Mouse (Mus musculus) left cerebral cortex, adult 2 months (tissue): ENCODE measurements around the gene Smarcc2. TPM values are rescaled to one million over a fixed set of nuclear protein-coding genes. Genes with fewer than 3 reads are reported as not detected.

Source experiments
- DNase-seq, 2 experiments: peaks; one replicate each; pipeline ENCODE4 v3.0.0; 2021 to 2022; ENCODE audit warnings: low spot score in 2 of 2, mixed read lengths in 1 of 2; ENCODE audit errors: extremely low spot score in 1 of 2
- H3K27ac ChIP-seq: fragments of 200-600 bp; 2 replicates; pipeline ENCODE4 v1.8.1; 2022
- H3K4me3 ChIP-seq: fragments of 200-600 bp; 2 replicates; pipeline ENCODE4 v1.8.1; 2022
- CTCF ChIP-seq: fragments of 200-600 bp; IDR thresholded peaks from 2 replicates; pipeline ENCODE4 v1.8.1; 2022; ENCODE audit warnings: antibody characterized with exemption, mild to moderate bottlenecking, moderate library complexity
- intact Hi-C: fragments of 180-260 bp; cut with DNase I; formaldehyde crosslinking; loops from one replicate; pipeline ENCODE4 v1.15.1; 2025
- total RNA-seq, 2 experiments: library from RNA; stranded (reverse); gene quantifications; 2 replicates each; pipeline ENCODE4 v1.2.3; 2021

The Smarcc2 gene
- total RNA-seq, 2 experiments from 2014 or later, result 253 to 254 TPM

DNA sequence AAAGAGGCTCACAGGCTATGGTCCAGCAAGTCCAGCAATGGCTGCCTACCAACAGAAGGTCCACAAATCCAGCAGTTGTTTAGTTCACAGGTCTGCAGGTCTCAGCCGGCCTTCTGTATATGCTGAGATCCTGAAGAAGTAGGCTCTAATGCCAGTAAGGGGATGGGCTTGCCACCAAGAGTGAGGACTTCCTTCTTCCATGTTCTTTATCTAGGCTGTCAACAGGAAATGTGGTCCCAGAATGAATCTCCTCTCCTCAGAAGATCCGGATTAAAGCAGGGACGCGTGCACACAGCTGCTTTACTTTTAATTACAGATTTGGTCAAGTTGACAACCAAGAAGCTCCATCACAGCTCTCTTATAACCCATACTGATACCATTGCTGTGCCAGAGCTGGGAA lies 13.6 kb upstream of the Smarcc2 start:
- Histone ChIP-seq H3K27ac (no peak overlapping the region), H3K4me3 (no peak overlapping the region)
- DNase-seq, result no peak
- TF ChIP-seq CTCF, result no peak
- intact Hi-C loops, result no loop called here

DNA sequence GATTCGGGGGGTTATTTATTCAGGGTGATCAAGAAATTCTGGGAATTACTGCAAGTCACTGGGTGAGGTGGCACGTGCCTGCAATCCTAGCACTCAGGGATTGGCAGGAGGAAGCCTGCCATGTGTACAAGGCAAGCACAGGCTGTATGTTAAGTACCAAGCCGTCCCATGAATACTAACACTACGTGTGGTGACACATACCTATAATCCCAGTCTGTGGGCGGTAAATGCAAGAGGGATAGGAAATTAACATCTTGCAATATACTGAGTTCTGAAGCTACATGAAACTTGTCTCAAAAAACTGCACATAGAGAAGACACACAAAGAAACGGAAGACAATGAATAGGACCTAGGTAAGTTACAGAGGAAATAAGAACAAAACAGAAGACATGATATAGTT lies 8.0 kb upstream of the Smarcc2 start:
- intact Hi-C loops, result no loop called here
- Histone ChIP-seq H3K4me3 (no peak overlapping the region), H3K27ac (no peak overlapping the region)
- no peak for DNase-seq
- TF ChIP-seq CTCF, result no peak

GRCm38 (mm10) chr10:128454471-128454870 lies 4.6 kb upstream of the Smarcc2 start:
- no peak for DNase-seq
- intact Hi-C loops, result no loop called here
- Histone ChIP-seq H3K27ac (no peak overlapping the region), H3K4me3 (no peak overlapping the region)
- TF ChIP-seq CTCF, result no peak

DNA sequence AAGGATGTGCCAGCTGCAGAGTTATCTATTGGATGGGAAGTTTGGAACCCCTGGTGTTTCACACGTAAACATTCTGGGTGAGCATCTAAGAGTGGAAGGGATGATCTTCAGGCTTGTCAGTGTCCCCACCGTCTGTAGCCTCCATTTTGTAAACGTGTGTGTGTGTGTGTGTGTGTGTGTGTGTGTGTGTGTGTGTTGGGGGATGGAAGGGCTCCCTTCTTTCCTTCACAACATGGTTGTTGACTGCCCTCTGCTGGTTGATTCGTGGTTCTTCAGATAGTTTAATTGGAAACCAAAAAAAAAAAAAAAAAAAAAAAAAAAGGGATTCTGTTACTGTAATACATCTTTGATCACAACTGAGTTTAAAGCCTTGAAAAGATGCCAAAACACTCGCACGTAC lies 3.8 kb upstream of the Smarcc2 start:
- intact Hi-C loops, result loop anchor here (5.0 kb wide), 1 partner anchor 118 kb away; the partner anchor contains the start of gene Cs
- Histone ChIP-seq H3K27ac (0 out of 2 replicates have a peak overlapping the region, but pooled peaks have one; percentile 15), H3K4me3 (no peak overlapping the region)
- DNase-seq, result peak; percentile 58 to 63
- TF ChIP-seq CTCF, result peak; percentile 56

DNA sequence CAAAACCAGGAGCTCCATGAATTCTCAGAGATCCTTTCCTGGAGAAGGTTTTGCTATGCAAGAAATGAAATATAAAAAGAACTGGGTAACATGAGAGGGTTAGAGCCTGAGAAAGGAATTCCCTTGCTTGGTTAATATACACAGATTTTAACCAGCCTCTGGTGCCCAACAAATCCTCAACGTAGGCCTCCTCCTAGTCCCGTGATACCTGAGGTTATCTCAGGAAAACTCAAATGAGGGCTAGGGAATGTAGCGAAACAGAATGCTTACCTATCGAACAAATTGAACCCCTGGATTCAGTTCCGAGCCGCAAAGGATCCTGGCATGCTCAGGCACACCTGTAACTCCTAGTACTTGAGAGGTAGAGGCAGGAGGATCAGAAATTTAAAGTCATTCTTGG lies 1.4 kb upstream of the Smarcc2 start:
- TF ChIP-seq CTCF, result no peak
- no peak for DNase-seq
- H3K4me3 ChIP-seq, result no peak overlapping the region

DNA sequence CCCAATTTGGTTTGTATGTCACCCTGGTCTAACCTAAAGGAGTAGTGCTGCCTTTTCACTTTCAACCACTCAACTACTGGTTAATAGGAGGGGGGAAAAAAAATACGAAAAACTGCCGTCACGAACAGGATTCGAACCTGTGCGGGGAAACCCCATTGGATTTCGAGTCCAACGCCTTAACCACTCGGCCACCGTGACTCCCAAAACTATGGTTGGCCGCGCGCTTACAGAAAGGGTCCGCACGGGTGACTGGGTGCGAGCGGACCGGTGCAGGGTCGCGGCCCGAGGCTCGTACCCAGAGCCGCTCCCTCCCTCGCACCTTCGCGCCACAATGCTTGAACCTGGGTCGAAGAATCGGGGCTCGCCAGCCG lies 715 bp upstream of the Smarcc2 start:
- peak overlapping the region; percentile 96 for H3K27ac ChIP-seq
- DNase-seq, result peak; percentile 91 to 97
- intact Hi-C loops, result loop anchor here (2.0 to 5.0 kb wide), 3 partner anchors 78 to 121 kb away; partner anchors contain the start of genes Ankrd52 and Cs
- TF ChIP-seq CTCF, result no peak
- H3K4me3 ChIP-seq, result peak overlapping the region; percentile 78

More for the DNA sequence above, 1.4 kb upstream of the Smarcc2 start:
- H3K27ac ChIP-seq, result no peak overlapping the region
- intact Hi-C loops, result loop anchor here (2.0 to 5.0 kb wide), 3 partner anchors 79 to 120 kb away; partner anchors contain the start of genes Ankrd52 and Cs

- peak overlapping the region; percentile 78 for H3K4me3 ChIP-seq
- intact Hi-C loops, result loop anchor here (1.0 to 5.0 kb wide), 6 partner anchors 33 to 122 kb away; partner anchors contain the start of genes Ankrd52 and Cs
- no peak for TF ChIP-seq CTCF
- peak; percentile 37 to 53 for DNase-seq
- peak overlapping the region; percentile 94 for H3K27ac ChIP-seq
Measured at GRCm38 (mm10) chr10:128459409-128460269, 591 bp downstream of the Smarcc2 start.

DNA sequence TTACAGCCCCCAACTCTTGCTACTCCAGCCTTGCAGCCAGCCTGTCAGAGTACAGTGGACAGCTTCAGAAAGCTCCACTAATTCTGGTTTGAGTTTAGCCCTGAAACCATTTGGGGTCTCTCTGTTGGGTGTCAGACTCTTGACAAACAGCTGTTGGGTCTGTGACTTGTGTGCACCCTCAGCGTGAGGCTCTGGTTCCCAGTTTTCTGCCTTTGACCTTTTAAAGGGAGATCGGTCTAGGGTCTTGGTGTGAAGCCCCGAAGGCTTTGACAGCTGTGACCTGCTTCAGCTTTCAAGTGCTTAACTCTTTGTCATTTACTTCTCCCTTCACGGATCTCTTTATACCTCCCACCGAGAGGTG lies 1.2 kb downstream of the Smarcc2 start:
- no peak for TF ChIP-seq CTCF
- intact Hi-C loops, result loop anchor here (1.0 to 2.0 kb wide), 2 partner anchors 33 to 66 kb away; no protein-coding TSS in a partner anchor
- H3K4me3 ChIP-seq, result peak overlapping the region; percentile 78
- peak overlapping the region; percentile 93; the same call in 1 of the 2 replicates for H3K27ac ChIP-seq
- no peak for DNase-seq

GRCm38 (mm10) chr10:128474366-128474765 lies 15.3 kb downstream of the Smarcc2 start:
- intact Hi-C loops, result no loop called here

GRCm38 (mm10) chr10:128486370-128486769 lies 27.3 kb downstream of the Smarcc2 start:
- no peak for TF ChIP-seq CTCF
- no peak for DNase-seq
- Histone ChIP-seq H3K4me3 (no peak overlapping the region), H3K27ac (no peak overlapping the region)
- intact Hi-C loops, result no loop called here

More at GRCm38 (mm10) chr10:128474366-128474765, 15.3 kb downstream of the Smarcc2 start:
- no peak for TF ChIP-seq CTCF
- no peak for DNase-seq
- H3K27ac ChIP-seq, result no peak overlapping the region
- no peak overlapping the region for H3K4me3 ChIP-seq

GRCm38 (mm10) chr10:128487861-128488712 lies 29.0 kb downstream of the Smarcc2 start:
- no peak for DNase-seq
- intact Hi-C loops, result no loop called here
- H3K27ac ChIP-seq, result peak overlapping the region; percentile 63
- H3K4me3 ChIP-seq, result no peak overlapping the region
- no peak for TF ChIP-seq CTCF

- Histone ChIP-seq H3K27ac (peak overlapping the region; percentile 63; the same call in 1 of the 2 replicates), H3K4me3 (no peak overlapping the region)
- intact Hi-C loops, result no loop called here
- no peak for TF ChIP-seq CTCF
- DNase-seq, result no peak
Measured at GRCm38 (mm10) chr10:128488776-128489175, 29.7 kb downstream of the Smarcc2 start.
